Mouse (Mus musculus) lung, postnatal 0 days (tissue): ENCODE measurements around the gene Afap1.

Experiments
- CTCF ChIP-seq: IDR thresholded peaks from 2 replicates; pipeline ENCODE4 v1.5.1; 2016; ENCODE audit warnings: antibody characterized with exemption, mild to moderate bottlenecking
- EP300 ChIP-seq: IDR thresholded peaks from 2 replicates; pipeline ENCODE4 v1.6.1; 2016; ENCODE audit warnings: antibody characterized with exemption, mild to moderate bottlenecking, control low read depth

- no peak for TF ChIP-seq EP300
- TF ChIP-seq CTCF = no peak
These were observed 113.5 kb downstream of the Afap1 start for GRCm38 (mm10) chr5:36006586-36006985.
